In genomic region chr6:117330726-117331360, GRCm38 (mm10) we compare ENCODE assay signal across 16 mouse cellular contexts.
DNase-seq lines count a peak whose midpoint lies in the region; ATAC-seq and TF ChIP-seq lines count a peak whose summit lies in the region.
"Had no signal": no experiment of that assay in that cellular context is flagged by ENCODE, and none has a peak within 500 bp of the region (broad histone marks: within the 10 kb centered on the region; RNA-seq: fewer than 3 reads in every experiment).

No protein-coding gene starts in this region.

- H3K9me3 ChIP-seq in lung, postnatal 0 days (ENCODE audit: low read length): no peaks in the 10 kb centered on the region
- H3K9me3 ChIP-seq in heart, embryonic 16.5 days (replicated peaks; ENCODE audit: control insufficient read depth, low read length): no peaks in the 10 kb centered on the region
- H3K9me3 ChIP-seq: embryonic facial prominence, embryonic 12.5 days; forebrain, embryonic 10.5 days; liver, embryonic 15.5 days; midbrain, embryonic 15.5 days had no signal

- H3K36me3 ChIP-seq in lung, postnatal 0 days (ENCODE audit: insufficient read depth, low read length): no peaks in the 10 kb centered on the region
- H3K36me3 ChIP-seq in heart, embryonic 16.5 days (ENCODE audit: control insufficient read depth, insufficient read depth): no peaks in the 10 kb centered on the region
- H3K36me3 ChIP-seq: embryonic facial prominence, embryonic 12.5 days; forebrain, embryonic 10.5 days; G1E; liver, embryonic 15.5 days; midbrain, embryonic 15.5 days had no signal

- H3K9ac ChIP-seq in lung, postnatal 0 days (replicated peaks; ENCODE audit: low read depth): no peak overlapping the region
- H3K9ac ChIP-seq in heart, embryonic 16.5 days (ENCODE audit: low read length): no peak overlapping the region
- H3K9ac ChIP-seq: embryonic facial prominence, embryonic 12.5 days; liver, embryonic 15.5 days; midbrain, embryonic 15.5 days had no signal

- TF ChIP-seq EP300 in lung, postnatal 0 days (IDR thresholded peaks at IDR 0.05): 0 out of 2 replicates have a peak, but pooled peaks have one; percentile 21

- ATAC-seq in lung, postnatal 0 days: peak; percentile 57
- 0 out of 2 replicates have a peak, but pooled peaks have one; percentile 56 for ATAC-seq in heart, embryonic 16.5 days (replicated peaks; ENCODE audit: extremely low read depth, insufficient read depth, low FRiP score)
- ATAC-seq: midbrain, embryonic 15.5 days had no signal

- H3K4me2 ChIP-seq in lung, postnatal 0 days (replicated peaks; ENCODE audit: low read depth, low read length): no peak overlapping the region
- H3K4me2 ChIP-seq in heart, embryonic 16.5 days (ENCODE audit: low read depth, low read length): 0 out of 2 replicates have a peak overlapping the region, but pooled peaks have one; percentile 11
- H3K4me2 ChIP-seq: embryonic facial prominence, embryonic 12.5 days; liver, embryonic 15.5 days; midbrain, embryonic 15.5 days had no signal

- no peak overlapping the region for H3K4me3 ChIP-seq in lung, postnatal 0 days (ENCODE audit: low read depth, low read length)
- H3K4me3 ChIP-seq in heart, embryonic 16.5 days (ENCODE audit: low read length): no peak overlapping the region
- H3K4me3 ChIP-seq: embryonic facial prominence, embryonic 12.5 days; forebrain, embryonic 10.5 days; liver, embryonic 15.5 days; midbrain, embryonic 15.5 days had no signal

- peak; percentile 24 to 36 for DNase-seq in heart, adult 9 months (ENCODE audit: low spot score in 2 of 2)
- DNase-seq in heart, adult 11 months: no peak
- DNase-seq in lung, postnatal 0 days (ENCODE audit: low spot score): peak; percentile 48
- no peak for DNase-seq in lung, postnatal 14 days
- no peak for DNase-seq in cerebellum, postnatal 36 days
- DNase-seq in urinary bladder, postnatal 10 days (ENCODE audit: low spot score): no peak
- DNase-seq: adrenal gland, postnatal 25 days; cerebellum, adult 9-10 months; left cerebral cortex, postnatal 4 days had no signal

- no peaks in the 10 kb centered on the region for H3K4me1 ChIP-seq in lung, postnatal 0 days (ENCODE audit: insufficient read depth, low read depth, low read length)
- peaks cover 28% of the 10 kb centered on the region for H3K4me1 ChIP-seq in heart, embryonic 16.5 days (ENCODE audit: control insufficient read depth, insufficient read depth, low read length)
- H3K4me1 ChIP-seq: liver, embryonic 15.5 days had no signal

- TF ChIP-seq CTCF in lung, postnatal 0 days (IDR thresholded peaks at IDR 0.05): no peak

- no peaks in the 10 kb centered on the region for H3K27me3 ChIP-seq in lung, postnatal 0 days (replicated peaks; ENCODE audit: insufficient read depth, low read length)
- H3K27me3 ChIP-seq in heart, embryonic 16.5 days (ENCODE audit: control insufficient read depth, insufficient read depth, low read length): no peaks in the 10 kb centered on the region
- H3K27me3 ChIP-seq: embryonic facial prominence, embryonic 12.5 days; liver, embryonic 15.5 days; midbrain, embryonic 15.5 days had no signal

- H3K27ac ChIP-seq in lung, postnatal 0 days (ENCODE audit: low read length): no peak overlapping the region
- peak overlapping the region; percentile 50; the same call in 1 of the 2 replicates for H3K27ac ChIP-seq in heart, embryonic 16.5 days (ENCODE audit: low read length)
- H3K27ac ChIP-seq: embryonic facial prominence, embryonic 12.5 days; forebrain, embryonic 10.5 days; liver, embryonic 15.5 days; macrophage; midbrain, embryonic 15.5 days had no signal

- WGBS in lung, postnatal 0 days: 39% methylated on average over 5 of the region's 5 CpGs
- WGBS in heart, embryonic 16.5 days: 26% methylated on average over 5 of the region's 5 CpGs

Comparison
In these comparisons a context has a peak if more than half of its experiments do, and no peak if none do; other contexts are left out.
1. DNase-seq: peak in heart, adult 9 months (2 of 2) and lung, postnatal 0 days (single experiment); none in heart, adult 11 months (single experiment), lung, postnatal 14 days (single experiment), cerebellum, postnatal 36 days (0 of 2) and urinary bladder, postnatal 10 days (single experiment).